Mouse (Mus musculus) limb, embryonic 14.5 days (tissue): Measurements from ENCODE around the gene 9530077C05Rik. TPM values are rescaled to one million over a fixed set of nuclear protein-coding genes. Genes with fewer than 3 reads are reported as not detected.
"Not testable (repeated sequence)": the region's sequence is repeated elsewhere in the genome, so short reads cannot be mapped to it uniquely, and the experiment has no call there.

Source experiments
- ATAC-seq: fragments of 200-750 bp; cut with Nextera tagmentation; 2 replicates; pipeline ENCODE4 v1.8.0; 2017; ENCODE audit warnings: low read depth, moderate number of reproducible peaks, moderate TSS enrichment; ENCODE audit not compliant: low FRiP score
- DNase-seq: peaks from one replicate; pipeline ENCODE4 v3.0.0-alpha.2; 2015; ENCODE audit warnings: low spot score
- H3K27ac ChIP-seq: fragments of 300-500 bp; sonication (generic); replicated peaks from 2 replicates; pipeline ENCODE4 v1.5.1; 2014; ENCODE audit warnings: low read depth, mild to moderate bottlenecking, low read length, moderate library complexity, mixed read lengths
- H3K27me3 ChIP-seq: fragments of 300-500 bp; sonication (generic); 2 replicates; pipeline ENCODE4 v1.6.1; 2014; ENCODE audit warnings: low read length, mixed read lengths; ENCODE audit not compliant: control insufficient read depth, insufficient read depth
- H3K36me3 ChIP-seq: fragments of 300-500 bp; sonication (generic); 2 replicates; pipeline ENCODE4 v1.6.1; 2014; ENCODE audit warnings: mild to moderate bottlenecking, low read length, moderate library complexity, mixed read lengths; ENCODE audit not compliant: control insufficient read depth, insufficient read depth
- H3K4me1 ChIP-seq: fragments of 300-500 bp; sonication (generic); 2 replicates; pipeline ENCODE4 v1.6.1; 2014; ENCODE audit warnings: antibody characterized with exemption, low read length, mixed read lengths; ENCODE audit not compliant: control insufficient read depth, insufficient read depth
- H3K4me2 ChIP-seq: fragments of 300-500 bp; sonication (generic); replicated peaks from 2 replicates; pipeline ENCODE4 v1.6.1; 2014; ENCODE audit warnings: low read depth, mild to moderate bottlenecking, low read length, moderate library complexity; ENCODE audit not compliant: severe bottlenecking
- H3K4me3 ChIP-seq: fragments of 300-500 bp; sonication (generic); replicated peaks from 2 replicates; pipeline ENCODE4 v1.5.1; 2014; ENCODE audit warnings: low read length
- H3K9ac ChIP-seq: fragments of 300-500 bp; sonication (generic); 2 replicates; pipeline ENCODE4 v1.6.1; 2014; ENCODE audit warnings: mild to moderate bottlenecking, low read depth, low read length, moderate library complexity; ENCODE audit not compliant: severe bottlenecking
- H3K9me3 ChIP-seq: fragments of 300-500 bp; sonication (generic); 2 replicates; pipeline ENCODE4 v1.6.1; 2016; ENCODE audit warnings: low read length; ENCODE audit not compliant: control insufficient read depth
- POLR2A ChIP-seq: fragments of 200-500 bp; IDR thresholded peaks from 2 replicates; pipeline ENCODE4 v1.8.0; 2012; ENCODE audit warnings: inconsistent platforms, mild to moderate bottlenecking, moderate library complexity, borderline replicate concordance; ENCODE audit not compliant: insufficient read depth, insufficient read length; ENCODE audit errors: extremely low read depth
- WGBS: fragments of 180-500 bp; shearing (Covaris S2); extraction: QIAGEN DNeasy Blood & Tissue Kit; methylation state at CpG from one replicate; pipeline ENCODE4 v1.1.7; 2014; 5-methylcytosine and 5-hydroxymethylcytosine counted together
- polyA plus RNA-seq, 2 experiments: library from polyadenylated mRNA; depleted of rRNA in 1 of 2; stranded (reverse) in 1 of 2; unstranded in 1 of 2; fragments of >200 nt; fragmentation: Nextera tagmentation in 1 of 2; extraction: Ambion mirVana in 1 of 2; gene quantifications; 2 replicates each; pipeline versions ENCODE4 v1.2.1 to v1.2.3; 2012 to 2014

9530077C05Rik gene
- polyA plus RNA-seq, 2 experiments = 3.6 to 5.2 TPM

DNA sequence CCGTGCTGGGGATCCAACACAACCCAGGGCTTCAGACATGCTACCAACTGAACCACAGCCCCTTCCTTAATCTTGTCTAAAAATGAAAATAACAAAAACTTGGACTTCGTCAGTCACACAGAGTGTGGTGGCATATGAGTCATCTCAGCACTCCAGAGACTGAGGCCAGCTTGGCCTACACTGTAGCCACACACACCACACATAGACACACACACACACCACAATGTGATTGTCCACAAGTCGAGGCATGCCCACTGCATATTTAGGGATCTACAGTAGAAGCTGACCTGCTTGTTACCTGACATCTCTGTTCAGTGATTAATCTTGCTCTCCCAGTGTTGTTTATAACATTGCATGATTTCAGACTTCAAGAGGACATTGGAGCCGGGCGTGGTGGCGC, 37.9 kb downstream of the 9530077C05Rik start:
- H3K4me2 ChIP-seq = no peak overlapping the region
- no peaks in the 10 kb centered on the region for H3K27me3 ChIP-seq
- DNase-seq = no peak
- ATAC-seq = no peak
- H3K4me3 ChIP-seq = no peak overlapping the region
- H3K36me3 ChIP-seq = peaks cover 74% of the 10 kb centered on the region
- no peaks in the 10 kb centered on the region for H3K4me1 ChIP-seq
- 89% methylated on average over 6 of the region's 6 CpGs for WGBS
- TF ChIP-seq POLR2A = no peak
- H3K9ac ChIP-seq = no peak overlapping the region
- no peak overlapping the region for H3K27ac ChIP-seq
- H3K9me3 ChIP-seq = no peaks in the 10 kb centered on the region

DNA sequence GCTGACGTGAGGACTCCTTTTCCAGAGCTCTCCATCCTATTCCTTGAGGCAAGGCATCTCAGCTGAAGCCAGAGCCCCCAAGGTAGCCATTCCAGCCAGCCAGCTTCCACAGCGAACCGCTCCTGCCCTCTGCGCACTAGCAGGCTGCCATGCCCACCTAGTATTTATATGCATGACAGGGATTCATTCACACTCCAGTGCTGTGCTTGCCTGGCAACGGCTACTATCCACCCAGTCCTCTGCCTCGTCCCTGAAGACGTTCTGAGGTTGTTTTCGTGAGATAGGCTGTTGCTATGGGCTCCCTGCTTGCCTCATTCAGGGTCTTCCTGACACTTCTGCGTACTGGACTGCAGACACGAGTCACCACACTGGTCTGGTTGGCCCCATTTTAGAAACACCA, 41.4 kb downstream of the 9530077C05Rik start:
- WGBS = 93% methylated on average over 10 of the region's 10 CpGs
- Histone ChIP-seq H3K27ac (no peak overlapping the region), H3K4me3 (no peak overlapping the region), H3K9me3 (no peaks in the 10 kb centered on the region), H3K4me2 (no peak overlapping the region), H3K27me3 (no peaks in the 10 kb centered on the region), H3K9ac (no peak overlapping the region), H3K4me1 (no peaks in the 10 kb centered on the region), H3K36me3 (peaks cover 96% of the 10 kb centered on the region)
- no peak for ATAC-seq
- no peak for DNase-seq
- TF ChIP-seq POLR2A = no peak

DNA sequence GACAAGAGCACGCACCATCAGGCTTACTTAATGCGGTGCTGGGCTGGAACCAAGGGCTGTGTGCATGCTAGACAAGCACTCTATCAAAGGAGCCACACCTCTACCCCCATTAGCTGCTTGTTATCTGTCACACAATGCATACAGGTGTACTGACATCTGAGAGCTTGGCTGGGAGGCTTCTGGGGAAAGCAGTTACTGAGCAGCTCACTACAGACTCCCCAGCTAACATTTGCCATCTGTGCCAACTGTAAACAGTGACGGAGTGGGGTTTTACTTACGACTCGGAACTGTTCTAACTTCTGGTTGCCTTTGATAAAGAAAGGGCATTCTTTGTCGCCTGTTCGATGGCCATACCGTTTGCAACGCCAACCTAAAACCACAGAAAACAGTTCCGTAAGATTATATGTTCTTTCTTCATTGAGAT, 42.2 kb downstream of the 9530077C05Rik start:
- Histone ChIP-seq H3K4me1 (no peaks in the 10 kb centered on the region), H3K9ac (no peak overlapping the region), H3K27me3 (no peaks in the 10 kb centered on the region), H3K4me2 (no peak overlapping the region), H3K9me3 (no peaks in the 10 kb centered on the region), H3K36me3 (peaks cover 88% of the 10 kb centered on the region), H3K27ac (no peak overlapping the region), H3K4me3 (no peak overlapping the region)
- no peak for TF ChIP-seq POLR2A
- ATAC-seq (no peak), DNase-seq (no peak)
- 88% methylated on average over 10 of the region's 10 CpGs for WGBS

DNA sequence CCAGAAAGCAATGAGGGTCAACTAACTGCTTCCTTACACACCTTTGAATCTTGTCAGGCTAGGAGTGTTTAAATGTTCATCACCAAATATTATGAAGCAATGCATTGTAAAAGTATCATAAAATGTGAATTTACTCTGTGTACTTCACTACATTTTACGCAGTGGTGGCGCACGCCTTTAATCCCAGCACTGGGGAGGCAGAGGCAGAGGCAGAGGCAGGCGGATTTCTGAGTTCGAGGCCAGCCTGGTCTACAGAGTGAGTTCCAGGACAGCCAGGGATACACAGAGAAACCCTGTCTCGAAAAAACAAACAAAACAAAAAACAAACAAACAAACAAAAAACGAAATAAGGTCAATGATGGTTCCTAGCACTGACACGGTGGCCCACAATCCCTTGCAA, 42.7 kb downstream of the 9530077C05Rik start, which contains the start of gene Gm17545:
Gm17545 (plus strand) TSS at position 301 of the 400 bp plus-strand sequence.
- H3K4me3 ChIP-seq, H3K9ac ChIP-seq, H3K27me3 ChIP-seq, H3K9me3 ChIP-seq, ATAC-seq, H3K4me2 ChIP-seq, DNase-seq, H3K27ac ChIP-seq, H3K4me1 ChIP-seq: not testable (repeated sequence)
- WGBS = 93% methylated on average over 8 of the region's 8 CpGs
- peaks cover 86% of the 10 kb centered on the region for H3K36me3 ChIP-seq

DNA sequence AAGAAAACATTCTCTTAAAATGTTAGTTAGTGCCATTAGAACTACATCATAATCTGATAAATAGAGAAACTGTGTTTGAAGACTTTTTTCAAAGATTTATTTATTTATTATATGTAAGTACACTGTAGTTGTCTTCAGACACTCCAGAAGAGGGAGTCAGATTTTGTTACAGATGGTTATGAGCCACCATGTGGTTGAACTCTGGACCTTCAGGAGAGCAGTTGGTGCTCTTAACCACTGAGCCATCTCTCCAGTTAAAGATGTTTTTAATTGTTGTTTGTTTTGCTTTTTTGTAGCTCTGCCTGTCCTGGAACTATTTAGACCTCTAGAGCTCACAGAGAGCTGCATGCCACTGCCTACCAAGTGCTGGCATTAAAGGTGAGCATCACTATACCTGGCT, 43.7 kb downstream of the 9530077C05Rik start:
- H3K36me3 ChIP-seq = peaks cover 77% of the 10 kb centered on the region
- H3K27ac ChIP-seq = no peak overlapping the region
- H3K4me1 ChIP-seq = no peaks in the 10 kb centered on the region
- no peaks in the 10 kb centered on the region for H3K27me3 ChIP-seq
- H3K4me3 ChIP-seq = no peak overlapping the region
- no peak overlapping the region for H3K4me2 ChIP-seq
- no peak overlapping the region for H3K9ac ChIP-seq
- ATAC-seq (no peak), DNase-seq (no peak)
- TF ChIP-seq POLR2A = no peak
- no peaks in the 10 kb centered on the region for H3K9me3 ChIP-seq
